Mouse (Mus musculus) CH12.LX (cell line): Measurements from ENCODE around the gene Serpinf2. TPM values are rescaled to one million over a fixed set of nuclear protein-coding genes. Genes with fewer than 3 reads are reported as not detected.
A peak's percentile ranks its signal among the peaks of the same experiment; 100 is the strongest.

Source experiments
- DNase-seq: peaks from one replicate; pipeline ENCODE4 v3.0.0-alpha.2; 2013; ENCODE audit errors: extremely low read depth
- H3K27ac ChIP-seq: 2 replicates; pipeline ENCODE4 v1.5.1; 2012; ENCODE audit warnings: low read depth, mild to moderate bottlenecking, control low read depth, moderate library complexity; ENCODE audit not compliant: insufficient read depth
- H3K27me3 ChIP-seq: replicated peaks from 2 replicates; pipeline ENCODE3; 2012; ENCODE audit warnings: inconsistent platforms
- H3K36me3 ChIP-seq, 2 experiments: replicated peaks in 1 of 2; 2 replicates each; pipeline versions ENCODE3 to v1.6.1; 2012; ENCODE audit warnings: inconsistent platforms in 1 of 2, low read length in 1 of 2, mild to moderate bottlenecking in 1 of 2, mixed read lengths in 1 of 2, moderate library complexity in 1 of 2; ENCODE audit not compliant: control insufficient read depth in 1 of 2, insufficient read depth in 1 of 2
- H3K4me1 ChIP-seq, 2 experiments: 2 replicates each; pipeline ENCODE4 v1.6.1; 2012; ENCODE audit warnings: inconsistent platforms in 1 of 2, moderate library complexity in 1 of 2; ENCODE audit not compliant: insufficient read depth in 2 of 2, control insufficient read depth in 1 of 2
- H3K4me2 ChIP-seq: 2 replicates; pipeline ENCODE4 v1.6.1; 2012; ENCODE audit warnings: low read depth, mild to moderate bottlenecking, control low read depth; ENCODE audit not compliant: poor library complexity, insufficient read depth, severe bottlenecking
- H3K4me3 ChIP-seq, 3 experiments: fragments of 150-350 bp in 1 of 3; sonication (generic) in 1 of 3; replicated peaks in 1 of 3; 2 replicates each; pipeline versions ENCODE3 to v1.5.1; 2011 to 2012; ENCODE audit warnings: low read depth in 2 of 3, low read length in 2 of 3, mild to moderate bottlenecking in 2 of 3, moderate library complexity in 2 of 3, control low read depth in 1 of 3, improper control_type of control experiment in 1 of 3, inconsistent platforms in 1 of 3, mixed read lengths in 1 of 3; ENCODE audit not compliant: poor library complexity in 1 of 3
- H3K79me2 ChIP-seq: replicated peaks from 2 replicates; pipeline ENCODE4 v1.6.1; 2012; ENCODE audit warnings: mild to moderate bottlenecking, moderate library complexity; ENCODE audit not compliant: control insufficient read depth, poor library complexity, insufficient read depth, severe bottlenecking; ENCODE audit errors: extremely low read depth
- H3K9ac ChIP-seq: 2 replicates; pipeline ENCODE4 v1.6.1; 2012; ENCODE audit warnings: low read depth, mild to moderate bottlenecking, control low read depth, moderate library complexity; ENCODE audit not compliant: insufficient read depth
- H3K9me3 ChIP-seq: replicated peaks from 2 replicates; pipeline ENCODE3; 2012; ENCODE audit warnings: low read length, inconsistent platforms, mixed read lengths
- CHD1 ChIP-seq: IDR thresholded peaks from 2 replicates; pipeline ENCODE4 v1.6.1; 2012; ENCODE audit warnings: low read depth, low read length, improper control_type of control experiment, inconsistent platforms
- CHD2 ChIP-seq: IDR thresholded peaks from 2 replicates; pipeline ENCODE4 v1.6.1; 2011; ENCODE audit warnings: low read length, improper control_type of control experiment
- E2F4 ChIP-seq: IDR thresholded peaks from 2 replicates; pipeline ENCODE4 v1.6.1; 2011; ENCODE audit warnings: low read depth, low read length, improper control_type of control experiment; ENCODE audit not compliant: insufficient replicate concordance
- ELF1 ChIP-seq: IDR thresholded peaks from 2 replicates; pipeline ENCODE4 v1.6.1; 2014; ENCODE audit warnings: low read depth, mild to moderate bottlenecking, inconsistent platforms, low read length, improper control_type of control experiment
- GABPA ChIP-seq: IDR thresholded peaks from 2 replicates; pipeline ENCODE4 v1.6.1; 2012; ENCODE audit warnings: low read depth, low read length, improper control_type of control experiment, inconsistent platforms; ENCODE audit not compliant: insufficient replicate concordance
- HCFC1 ChIP-seq: IDR thresholded peaks from 2 replicates; pipeline ENCODE4 v1.6.1; 2012; ENCODE audit warnings: low read depth, mild to moderate bottlenecking, inconsistent platforms, low read length, improper control_type of control experiment
- IRF4 ChIP-seq: IDR thresholded peaks from 2 replicates; pipeline ENCODE4 v1.6.1; 2014; ENCODE audit warnings: low read depth, mild to moderate bottlenecking, inconsistent platforms, low read length, improper control_type of control experiment
- KAT2A ChIP-seq: IDR thresholded peaks from 2 replicates; pipeline ENCODE4 v1.6.1; 2012; ENCODE audit warnings: low read length, improper control_type of control experiment, inconsistent platforms; ENCODE audit not compliant: insufficient replicate concordance
- MAFK ChIP-seq: IDR thresholded peaks from 2 replicates; pipeline ENCODE4 v1.6.1; 2011; ENCODE audit warnings: low read length, improper control_type of control experiment; ENCODE audit not compliant: insufficient replicate concordance
- MAX ChIP-seq: IDR thresholded peaks from 2 replicates; pipeline ENCODE4 v1.6.1; 2011; ENCODE audit warnings: low read length, improper control_type of control experiment
- MEF2A ChIP-seq: IDR thresholded peaks from 2 replicates; pipeline ENCODE4 v1.6.1; 2014; ENCODE audit warnings: low read depth, mild to moderate bottlenecking, inconsistent platforms, low read length, improper control_type of control experiment, borderline replicate concordance
- MXI1 ChIP-seq: IDR thresholded peaks from 2 replicates; pipeline ENCODE4 v1.6.1; 2011; ENCODE audit warnings: mild to moderate bottlenecking, low read depth, low read length, improper control_type of control experiment
- MYC ChIP-seq: IDR thresholded peaks from 2 replicates; pipeline ENCODE4 v1.6.1; 2011; ENCODE audit warnings: low read depth, mild to moderate bottlenecking, improper control_type of control experiment, low read length
- NELFE ChIP-seq: IDR thresholded peaks from 2 replicates; pipeline ENCODE4 v1.6.1; 2011; ENCODE audit warnings: low read depth, low read length, improper control_type of control experiment
- NRF1 ChIP-seq: IDR thresholded peaks from 2 replicates; pipeline ENCODE4 v1.6.1; 2014; ENCODE audit warnings: low read depth, mild to moderate bottlenecking, inconsistent platforms, low read length, improper control_type of control experiment, moderate library complexity
- POLR2A ChIP-seq: IDR thresholded peaks from 2 replicates; pipeline ENCODE4 v1.6.1; 2011; ENCODE audit warnings: low read depth, mild to moderate bottlenecking, improper control_type of control experiment, low read length
- POLR2AphosphoS2 ChIP-seq: IDR thresholded peaks from 2 replicates; pipeline ENCODE4 v1.6.1; 2011; ENCODE audit warnings: low read depth, low read length, improper control_type of control experiment
- RAD21 ChIP-seq: IDR thresholded peaks from 2 replicates; pipeline ENCODE4 v1.6.1; 2011; ENCODE audit warnings: low read depth, mild to moderate bottlenecking, low read length, improper control_type of control experiment, moderate library complexity
- SIN3A ChIP-seq: IDR thresholded peaks from 2 replicates; pipeline ENCODE4 v1.6.1; 2012; ENCODE audit warnings: low read length, improper control_type of control experiment, inconsistent platforms
- SMC3 ChIP-seq: IDR thresholded peaks from 2 replicates; pipeline ENCODE4 v1.6.1; 2011; ENCODE audit warnings: low read depth, low read length, improper control_type of control experiment
- TBP ChIP-seq: conservative IDR thresholded peaks from 2 replicates; pipeline ENCODE4 v1.6.1; 2011; ENCODE audit warnings: low read depth, low read length, improper control_type of control experiment
- TCF12 ChIP-seq: IDR thresholded peaks from 2 replicates; pipeline ENCODE4 v1.6.1; 2014; ENCODE audit warnings: low read depth, mild to moderate bottlenecking, inconsistent platforms, low read length, improper control_type of control experiment
- UBTF ChIP-seq: IDR thresholded peaks from 2 replicates; pipeline ENCODE4 v1.6.1; 2012; ENCODE audit warnings: low read depth, mild to moderate bottlenecking, inconsistent platforms, low read length, improper control_type of control experiment, moderate library complexity
- USF1 ChIP-seq: IDR thresholded peaks from 2 replicates; pipeline ENCODE4 v1.6.1; 2014; ENCODE audit warnings: low read depth, mild to moderate bottlenecking, inconsistent platforms, low read length, improper control_type of control experiment
- ZKSCAN1 ChIP-seq: IDR thresholded peaks from 2 replicates; pipeline ENCODE4 v1.6.1; 2012; ENCODE audit warnings: low read depth, inconsistent platforms, low read length, improper control_type of control experiment, borderline replicate concordance
- ZMIZ1 ChIP-seq: IDR thresholded peaks from 2 replicates; pipeline ENCODE4 v1.6.1; 2012; ENCODE audit warnings: low read depth, mild to moderate bottlenecking, inconsistent platforms, low read length, improper control_type of control experiment
- ZNF384 ChIP-seq: IDR thresholded peaks from 2 replicates; pipeline ENCODE4 v1.6.1; 2012; ENCODE audit warnings: low read depth, low read length, improper control_type of control experiment, inconsistent platforms
- dilution Hi-C: fragments of 300-500 bp; cut with MboI; formaldehyde crosslinking; loops from 2 replicates; pipeline ENCODE4 v1.14.3; 2020; ENCODE audit warnings: low sequenced_read_pairs; ENCODE audit not compliant: extremely low pct_unique_long_range_greater_than_20kb, extremely low pct_ligation_motif_present
- in situ Hi-C: fragments of 300-500 bp; cut with MboI; formaldehyde crosslinking; loops from 3 replicates; pipeline ENCODE4 v1.14.3; 2019; ENCODE audit warnings: low sequenced_read_pairs, low pct_ligation_motif_present, low pct_unique_long_range_greater_than_20kb, mixed read lengths
- polyA plus RNA-seq: library from polyadenylated mRNA; unstranded; fragments of >175 nt; gene quantifications from 2 replicates; pipeline ENCODE4 v1.2.1, GENCODE M21; 2012; ENCODE audit warnings: low read depth; ENCODE audit not compliant: insufficient read length
- total RNA-seq, 2 experiments: library from RNA; depleted of rRNA; stranded (reverse); fragments of 300-350 nt in 1 of 2; fragments of >200 nt in 1 of 2; gene quantifications; 2 replicates each; pipeline ENCODE4 v1.2.3; 2012 to 2014

Serpinf2 gene
- total and polyA plus RNA-seq, 3 experiments: 0.08 to 0.26 TPM; not detected in 1

DNA sequence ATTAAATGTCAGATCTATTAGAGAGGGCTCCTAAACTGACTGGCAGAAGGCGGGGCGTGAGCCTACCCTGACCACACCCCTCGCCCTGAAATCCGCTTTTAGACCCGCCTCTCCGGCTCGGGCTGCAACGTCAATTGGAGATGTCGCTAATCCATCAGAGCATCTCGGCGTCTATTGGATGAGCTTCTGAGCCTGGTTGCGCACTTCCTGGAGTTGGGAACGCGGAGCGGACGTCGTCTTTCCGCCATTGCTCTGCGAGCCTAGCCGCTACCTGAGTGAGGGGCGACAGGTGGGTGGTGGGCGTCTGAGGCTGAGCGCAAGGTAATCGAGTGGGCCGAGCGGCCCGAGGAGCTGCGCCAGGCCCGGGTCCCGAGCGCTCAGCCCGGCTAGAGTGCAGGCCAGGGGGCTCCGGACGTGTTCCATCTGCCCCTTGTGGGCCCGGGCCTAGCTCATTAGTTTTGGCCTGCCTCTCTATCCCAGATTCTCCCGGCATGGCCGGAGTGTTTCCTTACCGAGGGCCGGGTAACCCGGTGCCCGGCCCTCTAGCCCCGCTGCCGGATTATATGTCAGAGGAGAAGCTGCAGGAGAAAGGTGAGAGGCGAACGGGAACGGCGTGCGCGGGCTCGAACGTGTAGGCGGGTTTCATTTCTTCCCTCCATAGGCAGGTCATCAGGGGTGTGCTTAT lies 47.4 kb upstream of the Serpinf2 start, which contains the start of gene Prpf8:
TSS of gene Prpf8 (plus strand) at position 216 of the 685 bp plus-strand sequence.
- TF ChIP-seq ELF1 (peak; percentile 96), CHD2 (peak; percentile 92), ZMIZ1 (peak; percentile 82), ZNF384 (no peak), SIN3A (peak; percentile 69; the same call in 1 of the 2 replicates), CHD1 (peak; percentile 88; the same call in 1 of the 2 replicates), RAD21 (no peak), ZKSCAN1 (no peak), USF1 (no peak; the same call in 1 of the 2 replicates), TBP (peak; percentile 86), HCFC1 (peak; percentile 90), NELFE (peak; percentile 84), UBTF (no peak), IRF4 (peak; percentile 24; the same call in 1 of the 2 replicates), MAFK (no peak; the same call in 1 of the 2 replicates), POLR2A (peak; percentile 88), MAX (peak; percentile 35; the same call in 1 of the 2 replicates), POLR2AphosphoS2 (peak; percentile 72; the same call in 1 of the 2 replicates), KAT2A (peak; percentile 85; the same call in 1 of the 2 replicates), MEF2A (0 out of 2 replicates have a peak, but pooled peaks have one; percentile 11), SMC3 (peak; percentile 3; the same call in 1 of the 2 replicates), MXI1 (peak; percentile 67), NRF1 (peak; percentile 67), MYC (peak; percentile 38; the same call in 1 of the 2 replicates), TCF12 (peak; percentile 84), E2F4 (peak; percentile 72; the same call in 1 of the 2 replicates), GABPA (no peak; the same call in 1 of the 2 replicates)
- TF ChIP-seq, all 38 proteins: peak for 20
- in situ Hi-C loops: no loop called here

More for the DNA sequence above, 47.4 kb upstream of the Serpinf2 start, which contains the start of gene Prpf8:
- H3K27ac ChIP-seq: peak within 1 kb of the TSS; percentile 18; the same call in 1 of the 2 replicates
- no peaks in the 10 kb centered on the region for H3K27me3 ChIP-seq
- H3K4me1 ChIP-seq: peaks cover 3 to 29% of the 10 kb centered on the region in 2 experiments
- peak within 1 kb of the TSS; percentile 90 for H3K4me2 ChIP-seq
- DNase-seq: peak; percentile 99
- peak within 1 kb of the TSS; percentile 97 for H3K9ac ChIP-seq
- dilution Hi-C loops: no loop called here
- peak within 1 kb of the TSS; percentile 81 to 96 (median 83) for H3K4me3 ChIP-seq
- H3K9me3 ChIP-seq: no peaks in the 10 kb centered on the region
- peaks cover 36% of the 10 kb centered on the region for H3K79me2 ChIP-seq
- peaks cover 30 to 40% of the 10 kb centered on the region in 2 experiments for H3K36me3 ChIP-seq
